Mouse (Mus musculus) hindbrain, embryonic 11.5 days (tissue): ENCODE results near the gene Cfap54. TPM values are rescaled to one million over a fixed set of nuclear protein-coding genes. Genes with fewer than 3 reads are reported as not detected.

Experiments
- ATAC-seq: fragments of 200-750 bp; cut with Nextera tagmentation; 2 replicates; pipeline ENCODE4 v1.8.0; 2017; ENCODE audit warnings: mild to moderate bottlenecking, moderate TSS enrichment, moderate library complexity; ENCODE audit not compliant: low FRiP score
- DNase-seq: peaks from one replicate; pipeline ENCODE4 v3.0.0-alpha.2; 2015; ENCODE audit warnings: low spot score
- H3K27ac ChIP-seq: fragments of 300-500 bp; sonication (generic); 2 replicates; pipeline ENCODE4 v1.5.1; 2014; ENCODE audit warnings: mild to moderate bottlenecking, low read depth, low read length
- H3K27me3 ChIP-seq: fragments of 300-500 bp; sonication (generic); 2 replicates; pipeline ENCODE4 v1.6.1; 2014; ENCODE audit warnings: mild to moderate bottlenecking, low read length, moderate library complexity, mixed read lengths; ENCODE audit not compliant: control insufficient read depth, insufficient read depth
- H3K36me3 ChIP-seq: fragments of 300-500 bp; sonication (generic); 2 replicates; pipeline ENCODE4 v1.6.1; 2014; ENCODE audit warnings: mild to moderate bottlenecking, low read length, moderate library complexity, mixed read lengths; ENCODE audit not compliant: control insufficient read depth, insufficient read depth
- H3K4me1 ChIP-seq: fragments of 300-500 bp; sonication (generic); replicated peaks from 2 replicates; pipeline ENCODE4 v1.6.1; 2014; ENCODE audit warnings: low read length, mixed read lengths; ENCODE audit not compliant: control insufficient read depth, insufficient read depth
- H3K4me2 ChIP-seq: fragments of 300-500 bp; sonication (generic); replicated peaks from 2 replicates; pipeline ENCODE4 v1.6.1; 2014; ENCODE audit warnings: mild to moderate bottlenecking, low read depth, low read length
- H3K4me3 ChIP-seq: fragments of 300-500 bp; sonication (generic); 2 replicates; pipeline ENCODE4 v1.5.1; 2014; ENCODE audit warnings: low read depth, low read length
- H3K9ac ChIP-seq: fragments of 300-500 bp; sonication (generic); 2 replicates; pipeline ENCODE4 v1.6.1; 2014; ENCODE audit warnings: low read depth, low read length
- H3K9me3 ChIP-seq: fragments of 300-500 bp; sonication (generic); 2 replicates; pipeline ENCODE4 v1.6.1; 2016; ENCODE audit warnings: low read length; ENCODE audit not compliant: control insufficient read depth
- WGBS: fragments of 180-500 bp; shearing (Covaris S2); extraction: QIAGEN DNeasy Blood & Tissue Kit; methylation state at CpG from one replicate; pipeline ENCODE4 v1.1.7; 2014; 5-methylcytosine and 5-hydroxymethylcytosine counted together
- polyA plus RNA-seq: library from polyadenylated mRNA; unstranded; fragments of >200 nt; fragmentation: Nextera tagmentation; extraction: Ambion mirVana; gene quantifications from 2 replicates; pipeline ENCODE4 v1.2.1, GENCODE M21; 2014

The Cfap54 gene
- polyA plus RNA-seq, 1 experiment from 2014 or later = 2.4 TPM

DNA sequence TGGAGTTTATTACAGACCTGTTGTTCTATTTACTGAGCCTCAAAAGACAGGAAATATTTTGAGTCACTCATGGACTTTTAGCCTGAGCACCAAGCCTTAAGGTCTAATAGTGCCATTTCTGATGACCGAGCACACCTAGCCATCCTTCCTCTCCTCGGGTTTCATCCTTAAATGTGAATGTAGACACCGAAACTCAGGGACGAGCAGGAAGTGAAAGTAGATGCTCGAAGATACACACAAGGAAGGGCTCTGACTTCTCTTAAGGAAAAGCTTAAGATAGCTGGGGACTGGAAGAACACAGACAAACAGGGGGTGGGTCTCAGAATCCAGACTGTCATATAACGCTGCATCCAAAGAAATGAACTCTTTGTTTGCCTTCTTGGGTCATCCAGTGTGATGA, 8.8 kb upstream of the Cfap54 start:
- Histone ChIP-seq H3K27me3 (no peaks in the 10 kb centered on the region), H3K4me3 (no peak overlapping the region), H3K4me1 (no peaks in the 10 kb centered on the region), H3K36me3 (no peaks in the 10 kb centered on the region), H3K9ac (no peak overlapping the region), H3K27ac (no peak overlapping the region), H3K9me3 (no peaks in the 10 kb centered on the region), H3K4me2 (no peak overlapping the region)
- no peak for ATAC-seq
- 83% methylated on average over 6 of the region's 6 CpGs for WGBS
- DNase-seq = no peak

- no peak for DNase-seq
- Histone ChIP-seq H3K4me3 (no peak overlapping the region), H3K4me2 (no peak overlapping the region), H3K9ac (no peak overlapping the region), H3K4me1 (no peaks in the 10 kb centered on the region), H3K36me3 (no peaks in the 10 kb centered on the region), H3K9me3 (no peaks in the 10 kb centered on the region), H3K27ac (no peak overlapping the region), H3K27me3 (no peaks in the 10 kb centered on the region)
- no peak for ATAC-seq
- WGBS = 82% methylated on average over 11 of the region's 11 CpGs
These were observed 7.1 kb upstream of the Cfap54 start for GRCm38 (mm10) chr10:93088396-93089048.

- Histone ChIP-seq H3K36me3 (no peaks in the 10 kb centered on the region), H3K9me3 (no peaks in the 10 kb centered on the region), H3K27ac (no peak overlapping the region), H3K4me1 (no peaks in the 10 kb centered on the region), H3K4me2 (no peak overlapping the region), H3K4me3 (no peak overlapping the region), H3K27me3 (no peaks in the 10 kb centered on the region), H3K9ac (no peak overlapping the region)
- ATAC-seq = no peak
- 91% methylated on average over 7 of the region's 7 CpGs for WGBS
- DNase-seq = no peak
These were observed 6.1 kb upstream of the Cfap54 start for GRCm38 (mm10) chr10:93087504-93087903.

DNA sequence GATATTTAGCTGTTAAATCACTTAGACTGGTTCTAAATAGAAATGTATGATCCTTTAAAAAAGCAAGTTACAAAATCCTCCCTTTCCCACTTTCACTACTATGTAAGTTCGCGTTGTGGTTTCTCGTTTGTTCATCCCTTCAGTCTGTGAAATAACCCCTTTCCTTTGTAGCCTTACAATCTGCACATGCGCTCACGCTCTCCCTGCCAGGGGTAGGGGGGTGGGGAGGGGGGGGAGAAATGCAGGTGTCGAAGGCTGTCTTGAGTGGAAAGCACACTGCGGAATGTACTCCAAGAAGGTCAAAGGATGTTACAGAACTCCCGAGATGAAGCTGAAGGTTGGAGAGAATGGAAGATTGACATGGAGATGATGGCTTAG, 2.5 kb upstream of the Cfap54 start:
- ATAC-seq = no peak
- Histone ChIP-seq H3K27me3 (no peaks in the 10 kb centered on the region), H3K36me3 (no peaks in the 10 kb centered on the region), H3K4me2 (no peak overlapping the region), H3K27ac (no peak overlapping the region), H3K9ac (no peak overlapping the region), H3K9me3 (no peaks in the 10 kb centered on the region), H3K4me3 (no peak overlapping the region), H3K4me1 (no peaks in the 10 kb centered on the region; the same call in 1 of the 2 replicates)
- 70% methylated on average over 8 of the region's 8 CpGs for WGBS
- DNase-seq = peak; percentile 6

- 10% methylated on average over 17 of the region's 17 CpGs for WGBS
- no peaks in the 10 kb centered on the region for H3K9me3 ChIP-seq
- peak; percentile 62 for DNase-seq
- H3K27ac ChIP-seq = peak overlapping the region; percentile 47; the same call in 1 of the 2 replicates
- H3K9ac ChIP-seq = 0 out of 2 replicates have a peak overlapping the region, but pooled peaks have one; percentile 45
- no peaks in the 10 kb centered on the region for H3K27me3 ChIP-seq
- H3K36me3 ChIP-seq = no peaks in the 10 kb centered on the region
- no peaks in the 10 kb centered on the region; the same call in 1 of the 2 replicates for H3K4me1 ChIP-seq
- 0 out of 2 replicates have a peak, but pooled peaks have one; percentile 45 for ATAC-seq
- H3K4me3 ChIP-seq = peak overlapping the region; percentile 18; the same call in 1 of the 2 replicates
- H3K4me2 ChIP-seq = peak overlapping the region; percentile 31
These were observed 2.0 kb upstream of the Cfap54 start for GRCm38 (mm10) chr10:93083198-93083962.

DNA sequence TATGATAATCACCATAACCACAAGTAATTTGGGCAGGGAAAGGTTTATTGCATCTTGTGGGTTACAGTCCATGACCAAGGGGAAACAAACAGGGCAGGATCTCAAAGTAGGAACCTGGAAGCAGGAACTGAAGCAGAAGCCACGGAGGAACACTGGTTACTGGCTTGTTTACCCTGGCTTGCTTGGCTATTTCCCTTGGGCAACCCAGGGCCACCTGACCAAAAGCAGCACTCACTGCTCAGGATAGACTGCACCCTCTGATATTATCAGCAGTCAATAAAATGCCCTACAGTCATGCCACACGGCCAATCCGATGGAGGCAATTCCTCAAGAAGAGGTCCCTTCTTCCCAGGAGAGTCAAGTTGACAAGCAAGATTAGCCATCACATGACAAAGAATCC, 1.9 kb downstream of the Cfap54 start:
- no peak overlapping the region for H3K4me3 ChIP-seq
- WGBS = 92% methylated on average over 3 of the region's 3 CpGs
- H3K4me2 ChIP-seq = no peak overlapping the region
- no peak overlapping the region for H3K27ac ChIP-seq
- no peaks in the 10 kb centered on the region for H3K27me3 ChIP-seq
- H3K4me1 ChIP-seq = no peaks in the 10 kb centered on the region; the same call in 1 of the 2 replicates
- H3K36me3 ChIP-seq = no peaks in the 10 kb centered on the region
- no peak overlapping the region for H3K9ac ChIP-seq
- ATAC-seq (no peak), DNase-seq (no peak)
- no peaks in the 10 kb centered on the region for H3K9me3 ChIP-seq

GRCm38 (mm10) chr10:93077935-93078479, 3.4 kb downstream of the Cfap54 start:
- ATAC-seq = no peak
- Histone ChIP-seq H3K27me3 (no peaks in the 10 kb centered on the region), H3K9ac (no peak overlapping the region), H3K4me2 (no peak overlapping the region), H3K4me1 (no peaks in the 10 kb centered on the region; the same call in 1 of the 2 replicates), H3K4me3 (no peak overlapping the region), H3K36me3 (no peaks in the 10 kb centered on the region), H3K9me3 (no peaks in the 10 kb centered on the region), H3K27ac (no peak overlapping the region)
- 84% methylated on average over 11 of the region's 11 CpGs for WGBS
- DNase-seq = no peak

- no peaks in the 10 kb centered on the region for H3K36me3 ChIP-seq
These were observed 5.0 kb downstream of the Cfap54 start for GRCm38 (mm10) chr10:93076376-93076775.

More at GRCm38 (mm10) chr10:93076376-93076775, 5.0 kb downstream of the Cfap54 start:
- Histone ChIP-seq H3K27me3 (no peaks in the 10 kb centered on the region), H3K9ac (no peak overlapping the region), H3K4me1 (no peaks in the 10 kb centered on the region; the same call in 1 of the 2 replicates), H3K4me2 (no peak overlapping the region), H3K27ac (no peak overlapping the region), H3K4me3 (no peak overlapping the region), H3K9me3 (no peaks in the 10 kb centered on the region)
- ATAC-seq = no peak
- 83% methylated on average over 9 of the region's 9 CpGs for WGBS
- no peak for DNase-seq
